Mouse (Mus musculus) spleen, embryonic (tissue): Measurements from ENCODE around the gene Cyb561a3.
"Not testable (repeated sequence)": the region's sequence is repeated elsewhere in the genome, so short reads cannot be mapped to it uniquely, and the experiment has no call there.

Experiments
- CTCF ChIA-PET: fragments of 350-600 bp; sonication (Branson Sonifier 250); formaldehyde crosslinking; loops from one replicate; lab custom pipeline; 2022; lab: Charles Lee

Cyb561a3 gene

GRCm38 (mm10) chr19:10576690-10577561 lies at the start of gene Cyb561a3, which contains the start of gene Tmem138:
Gene Cyb561a3 (plus strand): TSS chr19:10577172.
Gene Tmem138 (minus strand): TSS chr19:10577362.
- CTCF ChIA-PET, result no interaction called here

- CTCF ChIA-PET, result interaction anchor here (0.6 kb wide), 1 partner anchor 522 kb away, joined by 5 read pairs; no protein-coding TSS in a partner anchor
These were observed 46.9 kb upstream of the Cyb561a3 start for GRCm38 (mm10) chr19:10530082-10530481.

GRCm38 (mm10) chr19:10539454-10539853 lies 37.5 kb upstream of the Cyb561a3 start:
- CTCF ChIA-PET, result interaction anchor here (1.7 kb wide), 1 partner anchor 64 kb away, joined by 6 read pairs; no protein-coding TSS in a partner anchor

GRCm38 (mm10) chr19:10555624-10556510 lies 21.1 kb upstream of the Cyb561a3 start, which contains the start of gene Tmem216:
Gene Tmem216 (minus strand): TSS chr19:10556238.
- CTCF ChIA-PET, result interaction anchor here (1.1 to 1.3 kb wide), 2 partner anchors 47 to 48 kb away, joined by 4 to 6 read pairs; no protein-coding TSS in a partner anchor

GRCm38 (mm10) chr19:10557001-10557400 lies 20.0 kb upstream of the Cyb561a3 start:
- CTCF ChIA-PET, result interaction anchor here (1.3 kb wide), 1 partner anchor 47 kb away, joined by 4 read pairs; no protein-coding TSS in a partner anchor

- CTCF ChIA-PET, result interaction anchor here (1.3 kb wide), 1 partner anchor 47 kb away, joined by 4 read pairs; no protein-coding TSS in a partner anchor
These were observed 19.5 kb upstream of the Cyb561a3 start for GRCm38 (mm10) chr19:10557430-10557829.

GRCm38 (mm10) chr19:10557837-10558375 lies 19.1 kb upstream of the Cyb561a3 start:
- CTCF ChIA-PET, result not testable (repeated sequence)

GRCm38 (mm10) chr19:10560108-10560507 lies 16.9 kb upstream of the Cyb561a3 start:
- CTCF ChIA-PET, result no interaction called here

GRCm38 (mm10) chr19:10561558-10562314 lies 15.2 kb upstream of the Cyb561a3 start:
- CTCF ChIA-PET, result no interaction called here

GRCm38 (mm10) chr19:10562351-10562750 lies 14.6 kb upstream of the Cyb561a3 start:
- CTCF ChIA-PET, result no interaction called here

GRCm38 (mm10) chr19:10564278-10564677 lies 12.7 kb upstream of the Cyb561a3 start:
- CTCF ChIA-PET, result no interaction called here

- CTCF ChIA-PET, result no interaction called here
These were observed 11.8 kb upstream of the Cyb561a3 start for GRCm38 (mm10) chr19:10565217-10565616.

- CTCF ChIA-PET, result no interaction called here
These were observed 7.3 kb upstream of the Cyb561a3 start for GRCm38 (mm10) chr19:10569627-10570026.

- CTCF ChIA-PET, result interaction anchor here (0.7 to 1.7 kb wide), 2 partner anchors 13 to 44 kb away, joined by 4 to 5 read pairs; no protein-coding TSS in a partner anchor
These were observed 3.1 kb downstream of the Cyb561a3 start for GRCm38 (mm10) chr19:10580102-10580501.

GRCm38 (mm10) chr19:10580761-10581160 lies 3.8 kb downstream of the Cyb561a3 start:
- CTCF ChIA-PET, result interaction anchor here (1.7 kb wide), 1 partner anchor 12 kb away, joined by 4 read pairs; no protein-coding TSS in a partner anchor

- CTCF ChIA-PET, result interaction anchor here (0.5 kb wide), 1 partner anchor 37 kb away, joined by 4 read pairs; no protein-coding TSS in a partner anchor
These were observed 5.0 kb downstream of the Cyb561a3 start for GRCm38 (mm10) chr19:10581984-10582383.

- CTCF ChIA-PET, result interaction anchor here (0.7 kb wide), 2 partner anchors 59 to 108 kb away, joined by 7 to 10 read pairs; no protein-coding TSS in a partner anchor
These were observed 6.7 kb downstream of the Cyb561a3 start for GRCm38 (mm10) chr19:10583550-10584146.

GRCm38 (mm10) chr19:10585112-10585511 lies 8.1 kb downstream of the Cyb561a3 start:
- CTCF ChIA-PET, result no interaction called here

- CTCF ChIA-PET, result no interaction called here
These were observed 10.3 kb downstream of the Cyb561a3 start for GRCm38 (mm10) chr19:10587231-10587630.
